Mouse (Mus musculus) intestine, postnatal 0 days (tissue): ENCODE data around the gene Cryaa. TPM values are rescaled to one million over a fixed set of nuclear protein-coding genes. Genes with fewer than 3 reads are reported as not detected.
"Not testable (repeated sequence)": the region's sequence is repeated elsewhere in the genome, so short reads cannot be mapped to it uniquely, and the experiment has no call there.

Experiments
- ATAC-seq: fragments of 200-750 bp; cut with Nextera tagmentation; 2 replicates; pipeline ENCODE4 v1.8.0; 2017; ENCODE audit warnings: mild to moderate bottlenecking, moderate TSS enrichment, moderate library complexity
- H3K27ac ChIP-seq: fragments of 300-500 bp; sonication (generic); 2 replicates; pipeline ENCODE4 v1.5.1; 2014; ENCODE audit warnings: mild to moderate bottlenecking, low read depth, low read length, moderate library complexity
- H3K27me3 ChIP-seq: fragments of 300-500 bp; sonication (generic); replicated peaks from 2 replicates; pipeline ENCODE4 v1.6.1; 2014; ENCODE audit warnings: low read length, mixed read lengths; ENCODE audit not compliant: control insufficient read depth, insufficient read depth
- H3K36me3 ChIP-seq: fragments of 300-500 bp; sonication (generic); 2 replicates; pipeline ENCODE4 v1.6.1; 2014; ENCODE audit warnings: mild to moderate bottlenecking, moderate library complexity; ENCODE audit not compliant: control insufficient read depth, insufficient read depth
- H3K4me1 ChIP-seq: fragments of 300-500 bp; sonication (generic); replicated peaks from 2 replicates; pipeline ENCODE4 v1.6.1; 2014; ENCODE audit warnings: antibody characterized with exemption, low read length, mixed read lengths; ENCODE audit not compliant: control insufficient read depth, insufficient read depth
- H3K4me2 ChIP-seq: fragments of 300-500 bp; sonication (generic); replicated peaks from 2 replicates; pipeline ENCODE4 v1.6.1; 2014; ENCODE audit warnings: low read depth, mild to moderate bottlenecking, moderate library complexity
- H3K4me3 ChIP-seq: fragments of 300-500 bp; sonication (generic); 2 replicates; pipeline ENCODE4 v1.5.1; 2014; ENCODE audit warnings: low read depth, low read length
- H3K9ac ChIP-seq: fragments of 300-500 bp; sonication (generic); 2 replicates; pipeline ENCODE4 v1.6.1; 2014; ENCODE audit warnings: mild to moderate bottlenecking, low read depth, low read length
- H3K9me3 ChIP-seq: fragments of 300-500 bp; sonication (generic); 2 replicates; pipeline ENCODE4 v1.6.1; 2016; ENCODE audit warnings: mixed run types; ENCODE audit not compliant: control insufficient read depth
- CTCF ChIP-seq: sonication (generic); IDR thresholded peaks from 2 replicates; pipeline ENCODE4 v1.5.1; 2016; ENCODE audit warnings: low read depth, mild to moderate bottlenecking, control low read depth, antibody characterized with exemption, moderate library complexity
- WGBS: fragments of 180-500 bp; shearing (Covaris S2); extraction: QIAGEN DNeasy Blood & Tissue Kit; methylation state at CpG from one replicate; pipeline ENCODE4 v1.1.7; 2014; 5-methylcytosine and 5-hydroxymethylcytosine counted together
- polyA plus RNA-seq: library from polyadenylated mRNA; unstranded; fragments of >200 nt; fragmentation: Nextera tagmentation; extraction: Ambion mirVana; gene quantifications from 2 replicates; pipeline ENCODE4 v1.2.1, GENCODE M21; 2015

Cryaa gene
- polyA plus RNA-seq, 1 experiment from 2014 or later: 0.09 TPM

DNA sequence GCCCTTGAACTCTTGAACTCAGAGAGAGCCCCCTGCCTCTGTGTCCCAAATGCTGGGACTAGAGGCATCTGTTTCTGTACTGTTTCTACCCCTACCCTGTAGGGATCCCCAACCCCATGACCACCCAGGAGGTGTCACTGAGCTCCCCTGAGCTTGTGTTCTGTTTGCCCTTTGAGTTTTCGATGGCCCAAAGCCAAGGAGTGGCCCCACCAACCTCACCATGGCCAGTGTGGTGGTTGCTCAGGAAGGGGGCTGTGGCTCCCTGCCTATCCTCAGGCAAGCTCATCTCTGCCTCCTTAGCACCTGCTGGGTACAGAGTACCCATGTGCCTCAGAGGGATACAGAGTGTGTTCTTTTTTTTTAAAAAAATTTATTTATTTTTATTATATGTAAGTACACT lies 17.3 kb downstream of the Cryaa start:
- Histone ChIP-seq H3K4me3 (no peak overlapping the region), H3K27me3 (no peaks in the 10 kb centered on the region), H3K27ac (no peak overlapping the region), H3K36me3 (no peaks in the 10 kb centered on the region), H3K4me1 (no peaks in the 10 kb centered on the region), H3K4me2 (no peak overlapping the region), H3K9ac (no peak overlapping the region), H3K9me3 (no peaks in the 10 kb centered on the region)
- no peak for ATAC-seq
- no peak for TF ChIP-seq CTCF
- WGBS: 81% methylated on average over 1 of the region's 1 CpGs

GRCm38 (mm10) chr17:31695356-31695755 lies 17.7 kb downstream of the Cryaa start:
- 81% methylated on average over 6 of the region's 7 CpGs for WGBS
- not testable (repeated sequence) for ATAC-seq

DNA sequence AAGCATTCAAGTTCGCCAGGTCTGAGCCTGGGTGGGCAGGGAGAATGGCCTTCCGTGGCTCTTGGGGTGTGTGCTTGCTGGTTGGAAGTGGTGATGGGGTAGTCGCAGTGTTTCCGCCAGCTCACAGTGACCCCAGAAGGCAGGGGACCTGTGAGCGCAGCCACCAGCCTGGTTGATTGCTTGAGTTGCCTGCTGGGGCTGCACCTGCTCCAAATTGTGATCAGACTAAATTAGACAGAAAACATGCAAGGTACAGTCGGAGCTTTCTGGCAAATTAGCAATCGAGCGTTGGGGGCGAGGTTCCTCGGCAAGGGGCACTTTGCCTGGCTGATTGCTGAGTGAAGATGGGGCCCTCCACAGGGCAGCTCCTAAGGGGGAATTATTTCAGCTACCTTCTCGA lies 20.7 kb downstream of the Cryaa start:
- 67% methylated on average over 11 of the region's 11 CpGs for WGBS
- Histone ChIP-seq H3K4me1 (no peaks in the 10 kb centered on the region), H3K9me3 (no peaks in the 10 kb centered on the region), H3K4me2 (no peak overlapping the region), H3K36me3 (no peaks in the 10 kb centered on the region), H3K9ac (no peak overlapping the region), H3K27ac (no peak overlapping the region), H3K4me3 (no peak overlapping the region), H3K27me3 (no peaks in the 10 kb centered on the region)
- no peak for TF ChIP-seq CTCF
- ATAC-seq: no peak

More at GRCm38 (mm10) chr17:31695356-31695755, 17.7 kb downstream of the Cryaa start:
- H3K4me3 ChIP-seq, H3K27me3 ChIP-seq, H3K27ac ChIP-seq, H3K9me3 ChIP-seq, H3K9ac ChIP-seq, H3K4me1 ChIP-seq, H3K4me2 ChIP-seq, H3K36me3 ChIP-seq: not testable (repeated sequence)

- no peaks in the 10 kb centered on the region for H3K9me3 ChIP-seq
- H3K36me3 ChIP-seq: no peaks in the 10 kb centered on the region
- ATAC-seq: no peak
- no peak overlapping the region for H3K4me3 ChIP-seq
- H3K27me3 ChIP-seq: no peaks in the 10 kb centered on the region
- 58% methylated on average over 6 of the region's 6 CpGs for WGBS
- H3K9ac ChIP-seq: no peak overlapping the region
- H3K4me2 ChIP-seq: no peak overlapping the region
- no peak overlapping the region for H3K27ac ChIP-seq
- H3K4me1 ChIP-seq: no peaks in the 10 kb centered on the region
- TF ChIP-seq CTCF: no peak
Measured at GRCm38 (mm10) chr17:31703276-31703980, 25.8 kb downstream of the Cryaa start.

DNA sequence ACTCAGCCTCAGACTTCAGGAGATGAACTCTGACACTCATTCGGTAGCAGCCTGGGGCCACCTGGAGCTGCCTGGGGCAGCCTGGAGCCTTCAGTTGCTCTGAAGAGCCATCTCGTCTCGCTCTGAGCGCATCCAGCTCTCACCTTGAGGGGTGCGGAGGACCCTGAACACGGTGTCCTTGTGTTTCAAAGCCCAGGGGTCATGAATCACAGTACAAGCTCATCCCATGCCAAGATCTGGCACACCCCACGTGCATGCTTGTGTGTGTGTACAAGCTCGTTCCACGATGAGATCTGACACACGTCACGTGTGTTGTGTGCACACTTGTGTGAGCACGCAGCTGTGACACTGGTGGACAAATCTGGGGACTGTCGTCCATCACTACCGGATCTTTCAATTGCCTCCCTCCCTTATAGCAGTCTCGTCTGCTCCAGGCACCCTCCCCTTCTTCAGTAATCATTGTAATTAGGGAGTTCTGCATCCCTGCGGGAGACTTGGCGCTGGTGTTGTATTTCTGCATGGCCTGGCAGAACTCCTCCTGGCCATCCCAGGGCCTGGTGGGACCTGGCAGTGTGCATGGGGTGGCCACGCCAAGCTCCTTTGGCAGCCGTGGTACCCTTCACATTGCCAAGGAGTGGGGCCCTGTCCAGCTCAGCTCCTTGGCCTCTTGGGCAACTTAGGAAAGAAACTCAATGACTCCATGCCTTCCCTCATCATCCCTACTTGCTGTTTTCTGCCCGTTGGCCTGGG lies 27.8 kb downstream of the Cryaa start:
- TF ChIP-seq CTCF: no peak
- no peak for ATAC-seq
- Histone ChIP-seq H3K4me2 (no peak overlapping the region), H3K36me3 (no peaks in the 10 kb centered on the region), H3K27ac (no peak overlapping the region), H3K4me1 (no peaks in the 10 kb centered on the region), H3K27me3 (no peaks in the 10 kb centered on the region), H3K9me3 (no peaks in the 10 kb centered on the region), H3K9ac (no peak overlapping the region), H3K4me3 (no peak overlapping the region)
- WGBS: 76% methylated on average over 20 of the region's 20 CpGs

GRCm38 (mm10) chr17:31709121-31709741 lies 31.6 kb downstream of the Cryaa start:
- no peaks in the 10 kb centered on the region for H3K9me3 ChIP-seq
- WGBS: 61% methylated on average over 7 of the region's 7 CpGs
- H3K4me3 ChIP-seq: no peak overlapping the region
- no peaks in the 10 kb centered on the region for H3K36me3 ChIP-seq
- H3K27ac ChIP-seq: no peak overlapping the region
- no peak overlapping the region for H3K9ac ChIP-seq
- H3K4me1 ChIP-seq: no peaks in the 10 kb centered on the region
- H3K27me3 ChIP-seq: no peaks in the 10 kb centered on the region
- no peak for ATAC-seq
- H3K4me2 ChIP-seq: no peak overlapping the region
- TF ChIP-seq CTCF: no peak
